Mouse (Mus musculus) telencephalon, adult 2 months (tissue): ENCODE results near the gene Serpinb5.
"Not testable (repeated sequence)": the region's sequence is repeated elsewhere in the genome, so short reads cannot be mapped to it uniquely, and the experiment has no call there.

ENCODE experiments used
- DNase-seq: peaks from one replicate; pipeline ENCODE4 v3.0.0-alpha.2; 2011; ENCODE audit warnings: low read depth, low spot score

Serpinb5 gene

GRCm38 (mm10) chr1:106860847-106861246, at the start of gene Serpinb5:
Serpinb5 (plus strand) TSS chr1:106861173.
- no peak for DNase-seq

DNA sequence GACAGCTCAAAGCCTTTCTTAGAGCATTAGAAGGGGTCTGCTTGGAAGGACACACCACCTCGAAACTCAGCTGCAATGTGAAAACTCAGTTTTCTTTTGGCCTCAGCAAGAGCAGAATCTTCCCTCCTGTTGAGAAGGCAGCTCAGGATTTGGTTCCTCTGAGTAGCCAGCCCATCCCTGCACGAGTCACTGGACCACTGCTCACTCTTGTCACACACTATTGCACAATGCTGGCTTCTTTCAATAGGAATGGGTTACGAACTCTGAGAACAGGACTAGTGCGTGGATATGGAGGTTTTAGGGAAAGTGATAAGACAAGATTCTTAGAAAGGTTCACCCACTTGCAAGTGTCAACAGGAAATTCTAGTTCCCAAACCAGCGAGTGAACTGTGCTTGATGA, 46.1 kb upstream of the Serpinb5 start:
- no peak for DNase-seq

- no peak for DNase-seq
These were observed 45.7 kb upstream of the Serpinb5 start for GRCm38 (mm10) chr1:106815265-106815664.

GRCm38 (mm10) chr1:106816766-106817165, 44.2 kb upstream of the Serpinb5 start:
- DNase-seq, result no peak

GRCm38 (mm10) chr1:106818323-106818722, 42.6 kb upstream of the Serpinb5 start:
- DNase-seq, result peak; percentile 36

GRCm38 (mm10) chr1:106822297-106822696, 38.7 kb upstream of the Serpinb5 start:
- peak; percentile 9 for DNase-seq

DNA sequence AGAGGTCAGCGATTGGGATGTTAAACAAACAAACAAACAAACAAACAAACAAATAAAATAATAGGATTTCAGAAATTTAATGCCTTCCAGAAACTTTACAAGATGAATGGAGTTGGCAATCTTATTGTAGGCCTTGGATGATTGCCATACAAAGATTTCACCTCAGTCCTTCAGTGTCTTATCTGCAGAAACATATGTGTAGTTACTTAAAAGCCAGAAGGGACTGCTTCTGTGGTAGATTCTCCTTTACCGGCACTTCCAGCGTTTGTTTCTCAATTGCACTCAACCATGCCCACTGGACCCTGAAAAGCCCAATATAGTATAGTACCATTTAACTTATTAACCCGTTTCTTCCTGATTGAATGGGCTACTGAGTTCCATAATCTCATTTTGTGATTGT, 32.2 kb upstream of the Serpinb5 start:
- DNase-seq, result no peak

GRCm38 (mm10) chr1:106865543-106865942, 4.6 kb downstream of the Serpinb5 start:
- DNase-seq, result no peak

DNA sequence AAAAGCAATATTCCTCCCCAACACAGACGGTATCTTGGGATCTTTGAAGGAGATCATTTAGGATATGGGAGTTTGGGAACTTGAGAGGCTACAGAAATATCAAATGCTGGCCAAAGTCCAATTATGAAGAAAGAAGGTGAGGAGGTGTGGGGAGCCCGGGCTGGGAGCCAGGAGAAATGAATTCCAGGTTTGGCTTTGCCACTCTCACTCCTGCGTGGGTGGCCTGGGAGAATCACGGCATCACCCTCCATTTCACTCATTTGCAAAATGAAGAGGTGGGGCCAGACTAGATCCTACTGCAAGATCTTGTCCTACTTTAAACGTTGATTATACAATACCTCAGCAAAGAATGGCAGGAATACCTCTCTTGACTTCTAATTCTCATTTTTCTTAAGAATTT, 5.1 kb downstream of the Serpinb5 start:
- peak; percentile 74 for DNase-seq

DNA sequence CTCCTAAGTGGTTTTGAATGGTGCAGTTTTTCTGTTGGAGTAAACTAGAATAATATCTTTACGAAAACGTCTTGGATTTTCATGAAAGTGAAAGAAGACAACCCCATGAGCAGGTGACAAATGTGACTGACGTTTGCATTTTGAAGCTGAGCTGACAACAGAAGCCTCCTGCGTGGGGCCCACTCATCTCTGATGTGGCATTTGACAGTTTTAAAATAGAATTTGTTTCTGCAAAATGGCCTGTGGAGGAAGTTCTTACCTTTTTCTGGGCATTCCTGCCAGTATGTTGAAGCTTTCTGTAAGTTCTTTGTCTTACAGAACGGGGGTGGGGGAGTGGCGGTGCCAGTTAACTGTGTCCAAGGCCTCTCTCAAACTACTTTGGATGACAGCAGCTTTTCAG, 5.8 kb downstream of the Serpinb5 start:
- DNase-seq, result no peak

GRCm38 (mm10) chr1:106869986-106870385, 9.0 kb downstream of the Serpinb5 start:
- no peak for DNase-seq

GRCm38 (mm10) chr1:106875193-106875886, 14.4 kb downstream of the Serpinb5 start:
- DNase-seq, result no peak

- DNase-seq, result no peak
These were observed 15.2 kb downstream of the Serpinb5 start for GRCm38 (mm10) chr1:106876147-106876546.

GRCm38 (mm10) chr1:106882723-106883122, 21.8 kb downstream of the Serpinb5 start:
- no peak for DNase-seq

DNA sequence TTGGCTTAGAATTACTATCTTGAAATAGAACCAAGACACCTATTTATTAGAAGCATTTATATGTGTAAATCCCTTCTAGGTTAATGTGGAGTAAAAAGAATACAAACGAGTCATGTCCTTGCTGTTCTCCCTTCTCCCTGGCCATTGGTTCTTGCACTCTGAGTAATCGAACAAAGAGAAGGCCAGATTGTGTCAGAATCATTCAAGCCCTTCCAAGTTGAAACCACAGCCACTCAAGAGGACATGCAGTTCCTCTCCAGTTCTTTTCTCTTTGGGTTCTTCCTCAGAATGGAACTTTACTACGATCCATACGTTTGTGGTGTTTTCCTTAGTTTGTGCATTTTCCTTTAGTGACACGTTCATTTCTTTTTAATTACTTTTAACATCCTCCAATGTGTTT, 22.4 kb downstream of the Serpinb5 start:
- no peak for DNase-seq

- no peak for DNase-seq
These were observed 22.8 kb downstream of the Serpinb5 start for GRCm38 (mm10) chr1:106883812-106884211.

GRCm38 (mm10) chr1:106895142-106895541, 34.2 kb downstream of the Serpinb5 start:
- not testable (repeated sequence) for DNase-seq

GRCm38 (mm10) chr1:106901406-106901805, 40.4 kb downstream of the Serpinb5 start:
- DNase-seq, result peak; percentile 3

DNA sequence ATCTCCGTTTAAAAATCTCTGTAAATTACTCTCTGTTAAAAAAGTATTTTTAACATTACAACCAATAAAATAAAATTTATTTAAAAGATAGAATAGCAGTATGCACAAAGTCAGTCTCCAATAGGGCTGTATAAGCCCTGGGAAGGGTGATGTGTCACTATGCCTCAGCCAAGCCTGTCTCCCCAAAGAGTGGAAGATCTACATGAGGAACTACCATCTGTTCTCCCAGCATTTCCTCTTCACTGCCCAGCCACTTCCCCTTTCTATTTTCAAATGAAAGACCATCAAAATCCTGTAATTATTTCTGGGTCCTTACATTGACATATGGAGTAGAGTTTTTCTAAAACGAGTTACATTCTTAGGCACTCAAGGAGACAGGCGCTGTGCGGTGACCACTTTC, 71.0 kb downstream of the Serpinb5 start:
- DNase-seq, result no peak
